Mouse (Mus musculus): ENCODE results near the gene Llgl2. TPM values are rescaled to one million over a fixed set of nuclear protein-coding genes. Genes with fewer than 3 reads are reported as not detected.

Llgl2 gene
- polyA plus RNA-seq (2012; rRNA removed): 23.6 and 26.0 TPM in 2 replicates

DNA sequence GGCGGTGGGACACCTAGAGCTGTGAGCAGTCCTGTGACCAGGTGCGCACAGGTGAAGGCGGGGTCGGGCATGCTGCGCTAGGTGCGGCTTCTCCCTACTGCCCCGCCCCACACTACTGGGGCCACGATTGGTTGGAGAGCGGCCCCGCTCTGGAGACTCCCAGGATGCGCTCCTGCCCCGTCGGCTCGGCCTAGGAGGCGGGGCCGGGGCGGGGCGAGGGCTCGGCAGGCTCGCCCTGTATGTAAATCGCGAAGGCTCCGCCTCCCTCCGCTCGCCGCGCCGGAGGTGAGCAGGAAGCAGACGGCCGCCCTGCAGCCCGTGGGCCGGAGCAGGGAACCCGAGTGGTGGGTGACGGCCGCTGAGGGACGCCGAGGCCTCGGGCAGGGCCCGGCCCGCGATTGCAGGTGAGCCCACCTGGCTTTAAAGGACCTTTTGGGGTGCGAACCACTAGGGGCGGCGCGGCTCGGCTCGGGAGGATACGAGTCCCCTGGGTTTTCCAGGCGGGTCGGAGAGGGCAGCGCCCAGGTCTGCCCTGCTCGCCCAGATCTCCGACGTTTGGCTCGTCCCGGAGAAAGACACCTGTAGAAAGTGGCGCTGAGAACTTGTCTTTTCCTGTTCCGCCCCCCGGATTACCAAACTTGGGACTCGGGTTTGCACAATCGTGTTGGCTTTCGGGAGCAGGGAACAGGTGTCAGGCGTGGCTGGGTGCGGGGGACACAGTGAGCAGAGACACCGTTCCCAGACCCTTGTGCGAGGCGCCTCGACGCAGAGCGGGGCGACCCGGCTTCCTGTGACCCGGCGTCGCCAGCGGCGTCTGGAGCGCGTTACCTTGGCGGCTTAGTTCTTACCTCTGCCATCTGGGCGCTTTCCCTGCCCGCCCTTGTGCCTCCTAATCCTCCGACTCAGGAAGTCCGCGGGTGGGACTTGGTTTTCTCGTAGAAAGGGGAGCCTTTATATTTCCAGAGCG, at the start of gene Llgl2:
Gene Llgl2 (plus strand): TSS at position 276 of the 967 bp plus-strand sequence.

GRCm38 (mm10) chr11:115813507-115814296, 10.1 kb upstream of the Llgl2 start, which contains the start of gene Caskin2:
Gene Caskin2 (minus strand): TSS chr11:115813639.

DNA sequence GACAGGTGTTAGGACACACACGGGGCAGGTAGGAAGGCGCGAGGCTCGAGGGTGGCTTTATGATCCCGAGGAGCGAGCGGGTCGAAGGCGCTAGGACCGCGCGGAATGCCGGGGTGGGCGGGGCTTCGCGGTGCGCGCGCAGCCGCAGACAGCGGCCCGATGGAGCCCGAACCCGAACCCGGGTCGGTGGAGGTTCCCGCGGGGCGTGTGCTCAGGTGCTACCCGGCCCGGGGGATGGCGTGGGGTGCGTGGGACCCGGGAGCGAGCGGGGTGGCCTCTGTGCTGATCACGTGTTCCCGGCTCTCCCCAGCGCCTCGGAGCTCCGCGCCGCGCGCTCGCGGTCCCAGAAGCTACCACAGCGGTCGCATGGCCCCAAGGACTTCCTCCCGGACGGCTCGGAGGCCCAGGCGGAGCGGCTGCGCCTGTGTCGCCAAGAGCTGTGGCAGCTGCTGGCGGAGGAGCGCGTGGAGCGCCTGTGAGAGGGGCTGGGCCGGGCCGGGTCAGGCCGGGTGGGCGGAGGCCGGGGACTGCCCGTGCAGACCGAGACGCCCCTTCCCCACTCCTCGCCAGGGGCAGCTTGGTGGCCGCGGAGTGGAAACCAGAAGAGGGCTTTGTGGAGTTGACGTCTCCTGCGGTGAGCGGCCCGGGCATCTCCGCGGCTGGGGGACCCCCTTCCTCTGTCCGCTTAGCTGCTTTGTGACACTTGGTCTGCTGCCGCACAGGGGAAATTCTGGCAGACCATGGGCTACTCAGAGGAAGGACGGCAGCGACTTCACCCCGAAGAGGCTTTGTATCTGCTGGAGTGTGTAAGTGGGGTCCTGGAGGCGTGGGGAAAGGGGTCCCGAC, 9.0 kb upstream of the Llgl2 start, which contains the start of gene Tsen54:
Gene Tsen54 (plus strand): TSS at position 120 of the 846 bp plus-strand sequence.

GRCm38 (mm10) chr11:115858354-115858753, 34.5 kb downstream of the Llgl2 start, which contains the start of gene Myo15b:
Gene Myo15b (plus strand): TSS chr11:115858406.

DNA sequence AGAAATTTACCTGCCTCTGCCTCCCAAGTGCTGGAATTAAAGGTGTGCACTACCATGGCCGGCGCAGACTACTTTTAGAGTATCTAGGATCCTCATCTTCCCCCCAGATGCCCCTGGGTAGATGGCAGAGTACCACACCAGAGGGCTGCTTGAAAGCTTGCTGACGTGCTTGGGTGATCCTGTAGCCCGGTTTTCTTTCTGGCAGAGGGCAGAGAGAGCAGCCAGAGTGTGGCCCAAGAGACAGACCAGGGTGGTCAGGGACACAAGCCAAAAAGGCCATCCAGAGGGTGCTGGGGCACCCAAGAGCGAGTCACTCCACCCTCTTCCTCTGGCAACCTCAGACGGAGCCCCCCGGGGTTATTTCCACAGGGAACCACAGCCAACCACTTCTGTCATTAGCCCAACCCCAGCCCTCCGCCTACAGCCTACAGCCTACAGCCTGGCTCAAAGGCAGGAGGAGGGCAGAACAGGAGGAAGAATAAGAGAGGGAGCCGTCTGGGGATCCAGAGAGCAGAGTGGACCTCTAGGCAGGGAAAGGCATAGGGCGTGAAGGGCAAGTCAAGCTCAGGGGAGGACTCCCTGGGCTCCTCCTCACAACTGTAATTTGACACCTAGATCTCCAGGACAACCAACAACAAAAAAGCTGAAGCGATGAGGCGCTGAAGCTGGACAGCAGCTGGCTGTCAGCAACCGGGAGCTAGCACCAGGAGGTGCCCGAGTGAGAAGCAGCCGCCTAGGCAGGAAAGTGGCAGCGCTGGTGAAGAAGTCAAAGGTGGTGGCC, 75.8 kb downstream of the Llgl2 start, which contains the start of gene Smim5:
Gene Smim5 (plus strand): TSS at position 481 of the 781 bp plus-strand sequence.

Other genes starting within 250 kb of the Llgl2 start
- 23.3 and 24.4 TPM in 2 replicates for gene Mrps7, start 220.1 kb upstream of the Llgl2 start, polyA plus RNA-seq (2012; rRNA removed)
- gene Gga3, start 220.0 kb upstream of the Llgl2 start, polyA plus RNA-seq (2012; rRNA removed): 6.7 and 8.1 TPM in 2 replicates
- gene Mif4gd, start 211.1 kb upstream of the Llgl2 start, polyA plus RNA-seq (2012; rRNA removed): 35.3 and 35.9 TPM in 2 replicates
- gene Slc25a19, start 195.8 kb upstream of the Llgl2 start, polyA plus RNA-seq (2012; rRNA removed): 7.8 and 8.4 TPM in 2 replicates
- gene Grb2, start 115.5 kb upstream of the Llgl2 start, polyA plus RNA-seq (2012; rRNA removed): 22.1 and 25.3 TPM in 2 replicates
- 7.4 and 8.5 TPM in 2 replicates for gene Tmem94, start 58.6 kb upstream of the Llgl2 start, polyA plus RNA-seq (2012; rRNA removed)
- 4.7 and 5.5 TPM in 2 replicates for gene Caskin2, start 10.4 kb upstream of the Llgl2 start, polyA plus RNA-seq (2012; rRNA removed)
- gene Tsen54, start 9.3 kb upstream of the Llgl2 start, polyA plus RNA-seq (2012; rRNA removed): 8.9 and 9.4 TPM in 2 replicates
- 1.1 and 1.3 TPM in 2 replicates for gene Myo15b, start 34.4 kb downstream of the Llgl2 start, polyA plus RNA-seq (2012; rRNA removed)
- 9.2 and 10.1 TPM in 2 replicates for gene Smim5, start 75.9 kb downstream of the Llgl2 start, polyA plus RNA-seq (2012; rRNA removed)
- gene Smim6, start 88.0 kb downstream of the Llgl2 start, polyA plus RNA-seq (2012; rRNA removed): 0.96 and 1.1 TPM in 2 replicates
- 18.6 and 21.1 TPM in 2 replicates for gene Sap30bp, start 109.2 kb downstream of the Llgl2 start, polyA plus RNA-seq (2012; rRNA removed)
- 6.0 and 6.8 TPM in 2 replicates for gene Recql5, start 109.4 kb downstream of the Llgl2 start, polyA plus RNA-seq (2012; rRNA removed)
- 0.21 and 0.23 TPM in 2 replicates for gene Itgb4, start 150.7 kb downstream of the Llgl2 start, polyA plus RNA-seq (2012; rRNA removed)
- gene Galk1, start 188.7 kb downstream of the Llgl2 start, polyA plus RNA-seq (2012; rRNA removed): 104 TPM in 2 replicates
- gene H3f3b, start 203.9 kb downstream of the Llgl2 start, polyA plus RNA-seq (2012; rRNA removed): 210 and 217 TPM in 2 replicates
- 9.9 and 13.0 TPM in 2 replicates for gene Unk, start 206.3 kb downstream of the Llgl2 start, polyA plus RNA-seq (2012; rRNA removed)